Mouse (Mus musculus): ENCODE data around the gene 6030408B16Rik.

DNA sequence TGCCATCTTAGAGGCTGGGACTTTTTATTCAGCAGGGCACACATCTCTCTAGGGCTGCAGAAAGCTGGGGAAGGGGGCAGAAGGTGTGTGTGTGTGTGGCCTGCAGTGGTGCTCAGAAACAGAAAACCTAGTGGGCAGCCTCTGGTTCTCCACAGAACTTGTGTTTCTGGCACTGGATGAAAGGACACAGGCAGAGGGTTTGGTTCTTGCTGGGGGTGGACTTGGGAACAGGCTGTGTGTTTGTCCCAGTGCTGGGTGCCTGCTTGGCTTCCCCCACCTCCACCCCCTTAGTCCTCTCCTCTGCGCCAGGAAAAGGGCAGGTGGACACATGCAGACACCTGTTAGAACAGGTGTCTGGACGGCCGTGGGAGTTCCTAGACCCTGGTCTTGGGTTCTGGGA, 21.9 kb upstream of the 6030408B16Rik start:
- no peak for TF ChIP-seq CTCF (IDR thresholded peaks at IDR 0.05; ENCODE audit: low read depth, low read length)
- TF ChIP-seq POLR2A (IDR thresholded peaks at IDR 0.05; ENCODE audit: insufficient read depth, low read length): no peak
- no peak for TF ChIP-seq EP300 (IDR thresholded peaks at IDR 0.05; ENCODE audit: insufficient read depth, low read depth, low read length)
